Mouse (Mus musculus) ES-E14 (cell line): Measurements from ENCODE around the gene Zic2. TPM values are rescaled to one million over a fixed set of nuclear protein-coding genes. Genes with fewer than 3 reads are reported as not detected.

ENCODE experiments used
- DNase-seq: peaks from one replicate; pipeline ENCODE4 v3.0.0-alpha.2; 2013; ENCODE audit warnings: low read depth, low spot score
- H3K27ac ChIP-seq: 2 replicates; pipeline ENCODE4 v1.5.1; 2012; ENCODE audit warnings: low read depth, mild to moderate bottlenecking, low read length, moderate library complexity, mixed read lengths; ENCODE audit not compliant: poor library complexity, insufficient read depth, severe bottlenecking
- H3K36me3 ChIP-seq: 2 replicates; pipeline ENCODE4 v1.6.1; 2012; ENCODE audit warnings: mild to moderate bottlenecking, low read length, moderate library complexity, mixed read lengths; ENCODE audit not compliant: control insufficient read depth, poor library complexity, insufficient read depth, severe bottlenecking
- H3K4me1 ChIP-seq, 2 experiments: fragments of 150-350 bp in 1 of 2; sonication (generic) in 1 of 2; 2 replicates each; pipeline ENCODE4 v1.6.1; 2012; ENCODE audit warnings: low read length in 2 of 2, mild to moderate bottlenecking in 1 of 2, mixed read lengths in 1 of 2; ENCODE audit not compliant: control insufficient read depth in 2 of 2, insufficient read depth in 2 of 2, poor library complexity in 1 of 2
- H3K4me3 ChIP-seq, 2 experiments: fragments of 150-350 bp in 1 of 2; sonication (generic) in 1 of 2; 2 replicates each; pipeline ENCODE4 v1.5.1; 2012; ENCODE audit warnings: low read length in 2 of 2, low read depth in 1 of 2, mild to moderate bottlenecking in 1 of 2, mixed read lengths in 1 of 2; ENCODE audit not compliant: insufficient read depth in 1 of 2, poor library complexity in 1 of 2, severe bottlenecking in 1 of 2
- H3K9ac ChIP-seq: 2 replicates; pipeline ENCODE4 v1.6.1; 2012; ENCODE audit warnings: low read depth, mild to moderate bottlenecking, low read length, mixed read lengths; ENCODE audit not compliant: poor library complexity, insufficient read depth, severe bottlenecking
- H3K9me3 ChIP-seq: fragments of 150-350 bp; sonication (generic); 2 replicates; pipeline ENCODE4 v1.6.1; 2012; ENCODE audit warnings: low read depth, mild to moderate bottlenecking, low read length; ENCODE audit not compliant: control insufficient read depth, insufficient read depth
- CHD2 ChIP-seq: IDR thresholded peaks from 2 replicates; pipeline ENCODE4 v1.6.1; 2014; ENCODE audit warnings: mild to moderate bottlenecking, low read depth, low read length, inconsistent platforms
- HCFC1 ChIP-seq: IDR thresholded peaks from 2 replicates; pipeline ENCODE4 v1.6.1; 2012; ENCODE audit warnings: low read length, inconsistent platforms, borderline replicate concordance; ENCODE audit not compliant: insufficient read depth
- MAFK ChIP-seq: IDR thresholded peaks from 2 replicates; pipeline ENCODE4 v1.6.1; 2014; ENCODE audit warnings: mild to moderate bottlenecking, low read depth, low read length, inconsistent platforms; ENCODE audit not compliant: insufficient read depth
- ZC3H11A ChIP-seq: IDR thresholded peaks from 2 replicates; pipeline ENCODE4 v1.6.1; 2012; ENCODE audit warnings: low read depth, mild to moderate bottlenecking, inconsistent platforms, low read length, borderline replicate concordance
- ZNF384 ChIP-seq: IDR thresholded peaks from 2 replicates; pipeline ENCODE4 v1.6.1; 2012; ENCODE audit warnings: low read depth, low read length, inconsistent platforms
- in situ Hi-C, 2 experiments: fragments of 600-800 bp; cut with MboI; formaldehyde crosslinking; loops; one replicate each; pipeline ENCODE4 v1.15.1; 2025; ENCODE audit warnings: low sequenced_read_pairs in 2 of 2, inconsistent platforms in 1 of 2; ENCODE audit not compliant: unreplicated experiment in 2 of 2
- total RNA-seq: library from RNA; depleted of rRNA; stranded (reverse); fragments of 300-350 nt; gene quantifications from 2 replicates; pipeline ENCODE4 v1.2.3, GENCODE M21; 2012

Zic2 gene
- total RNA-seq, 1 experiment: 17.3 TPM

DNA sequence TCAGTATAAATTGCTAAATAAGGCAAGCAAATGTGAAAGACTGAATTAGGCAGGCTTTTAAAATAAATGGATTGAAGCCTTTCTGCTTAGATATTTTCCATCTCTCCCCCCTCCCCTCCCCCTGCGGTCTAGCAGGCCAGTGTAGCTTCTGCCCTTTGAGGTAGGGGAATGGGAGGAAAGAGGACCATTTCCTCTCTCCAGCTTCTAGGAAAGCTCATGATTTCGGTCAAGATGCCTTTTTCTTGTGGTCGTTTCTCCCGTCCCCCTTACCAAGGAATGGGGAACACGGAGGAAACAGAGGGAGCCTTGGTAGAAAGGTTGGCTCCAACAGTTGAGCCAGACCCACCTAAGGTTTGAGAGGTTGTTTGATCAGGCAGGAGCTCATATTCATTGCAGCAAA is 2.6 kb upstream of the Zic2 start:
- H3K27ac ChIP-seq: no peak overlapping the region
- no peak for DNase-seq

GRCm38 (mm10) chr14:122473211-122473751 is 2.0 kb upstream of the Zic2 start:
- no peak overlapping the region for H3K9ac ChIP-seq
- H3K4me1 ChIP-seq: peaks cover 2 to 3% of the 10 kb centered on the region in 2 experiments; a peak in 2 of 4 replicates
- H3K36me3 ChIP-seq: peaks cover 6% of the 10 kb centered on the region; the same call in 1 of the 2 replicates
- DNase-seq: no peak
- H3K4me3 ChIP-seq: peak overlapping the region; percentile 68 to 76
- in situ Hi-C loops: no loop called here
- no peaks in the 10 kb centered on the region for H3K9me3 ChIP-seq
- TF ChIP-seq ZC3H11A: no peak
- no peak for TF ChIP-seq ZNF384
- no peak for TF ChIP-seq MAFK
- TF ChIP-seq HCFC1: no peak
- TF ChIP-seq CHD2: no peak
- H3K27ac ChIP-seq: no peak overlapping the region

More for the DNA sequence above, 2.6 kb upstream of the Zic2 start:
- Histone ChIP-seq H3K9ac (no peak overlapping the region), H3K4me1 (peaks cover 2 to 3% of the 10 kb centered on the region in 2 experiments; a peak in 1 of 4 replicates), H3K9me3 (no peaks in the 10 kb centered on the region), H3K36me3 (peaks cover 6% of the 10 kb centered on the region; the same call in 1 of the 2 replicates), H3K4me3 (no peak overlapping the region; a peak in 1 of 4 replicates)
- in situ Hi-C loops: no loop called here
- TF ChIP-seq CHD2 (0 out of 2 replicates have a peak, but pooled peaks have one; percentile 32), HCFC1 (no peak), ZC3H11A (no peak)

DNA sequence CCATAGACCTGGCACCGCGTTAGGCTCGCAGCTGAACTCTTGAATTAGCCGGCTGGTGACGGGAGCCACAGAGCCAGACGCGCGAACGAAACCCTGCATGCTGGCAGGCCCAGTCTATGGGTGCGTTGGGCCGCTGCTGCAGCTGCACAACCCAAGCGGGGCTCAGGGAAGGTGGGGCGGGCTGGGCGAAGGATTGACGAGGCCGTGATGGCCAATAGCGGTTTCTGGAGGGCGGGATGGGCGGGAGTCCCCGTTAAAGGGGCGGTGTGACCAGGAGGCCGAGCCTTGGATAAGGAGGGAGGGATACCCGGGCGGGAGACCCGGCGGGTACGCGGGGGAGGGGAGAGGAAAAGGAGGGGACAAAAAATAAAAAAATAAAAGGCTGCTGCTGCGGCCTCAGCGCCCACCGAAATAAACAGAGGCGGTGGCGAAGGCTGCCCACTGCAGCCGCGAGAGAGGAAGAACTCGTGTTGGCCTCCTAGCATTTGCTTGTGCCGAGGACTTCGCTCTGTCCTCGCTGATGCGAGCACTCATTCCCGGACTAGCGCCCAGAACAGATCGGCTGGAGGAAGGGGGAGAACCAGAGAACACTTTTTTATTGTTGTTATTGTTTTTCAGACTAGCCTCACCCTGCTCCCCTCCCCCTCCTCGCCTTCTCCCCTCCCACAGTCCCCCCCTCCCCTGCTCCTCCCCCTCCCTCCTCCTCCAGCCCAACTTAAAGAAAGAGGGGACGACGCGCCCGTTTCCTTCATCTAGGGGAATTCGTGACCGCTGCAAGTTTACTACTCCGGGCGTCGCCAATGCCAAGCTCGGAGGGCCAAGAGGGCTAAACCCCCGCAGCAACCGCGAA is 969 bp upstream of the Zic2 start:
- in situ Hi-C loops: no loop called here
- Histone ChIP-seq H3K27ac (peak overlapping the region; percentile 73), H3K9ac (peak overlapping the region; percentile 66), H3K4me3 (peak overlapping the region; percentile 68 to 76), H3K36me3 (peaks cover 12% of the 10 kb centered on the region), H3K4me1 (peaks cover 2 to 3% of the 10 kb centered on the region in 2 experiments; a peak in 2 of 4 replicates), H3K9me3 (no peaks in the 10 kb centered on the region)
- DNase-seq: no peak
- TF ChIP-seq ZNF384: peak; percentile 73
- TF ChIP-seq CHD2: no peak

DNA sequence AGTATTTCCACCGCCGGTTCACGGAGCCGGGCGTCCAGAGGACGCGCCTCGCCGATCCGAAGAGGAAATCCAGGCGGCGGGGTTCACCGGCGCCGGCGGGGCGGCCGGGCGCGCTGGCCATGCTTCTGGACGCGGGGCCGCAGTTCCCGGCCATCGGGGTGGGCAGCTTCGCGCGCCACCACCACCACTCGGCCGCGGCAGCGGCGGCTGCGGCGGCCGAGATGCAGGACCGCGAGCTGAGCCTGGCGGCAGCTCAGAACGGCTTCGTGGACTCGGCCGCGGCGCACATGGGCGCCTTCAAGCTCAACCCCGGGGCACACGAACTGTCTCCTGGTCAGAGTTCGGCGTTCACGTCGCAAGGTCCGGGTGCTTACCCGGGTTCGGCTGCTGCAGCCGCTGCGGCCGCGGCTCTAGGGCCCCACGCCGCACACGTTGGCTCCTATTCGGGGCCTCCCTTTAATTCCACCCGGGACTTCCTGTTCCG is 364 bp downstream of the Zic2 start:
- Histone ChIP-seq H3K4me3 (peak overlapping the region; percentile 68 to 73), H3K36me3 (peaks cover 12% of the 10 kb centered on the region), H3K9ac (peak overlapping the region; percentile 70), H3K4me1 (peaks cover 0 to 3% of the 10 kb centered on the region in 2 experiments; a peak in 2 of 4 replicates), H3K9me3 (no peaks in the 10 kb centered on the region), H3K27ac (peak overlapping the region; percentile 45)
- in situ Hi-C loops: no loop called here
- DNase-seq: no peak
- TF ChIP-seq MAFK: no peak
